Mouse (Mus musculus) heart, embryonic 12.5 days (tissue): ENCODE data around the gene Ano6. TPM values are rescaled to one million over a fixed set of nuclear protein-coding genes. Genes with fewer than 3 reads are reported as not detected.

Experiments used
- ATAC-seq: fragments of 200-750 bp; cut with Nextera tagmentation; 2 replicates; pipeline ENCODE4 v1.8.0; 2017; ENCODE audit warnings: moderate TSS enrichment, moderate library complexity; ENCODE audit not compliant: insufficient number of reproducible peaks, low FRiP score
- H3K27ac ChIP-seq: fragments of 300-500 bp; sonication (generic); 2 replicates; pipeline ENCODE4 v1.5.1; 2016; ENCODE audit warnings: mild to moderate bottlenecking, moderate library complexity; ENCODE audit not compliant: poor library complexity, severe bottlenecking
- H3K27me3 ChIP-seq: fragments of 300-500 bp; sonication (generic); replicated peaks from 2 replicates; pipeline ENCODE4 v1.6.1; 2016; ENCODE audit warnings: mild to moderate bottlenecking, moderate library complexity
- H3K36me3 ChIP-seq: fragments of 300-500 bp; sonication (generic); 2 replicates; pipeline ENCODE4 v1.6.1; 2016; ENCODE audit warnings: mild to moderate bottlenecking, moderate library complexity
- H3K4me1 ChIP-seq: fragments of 300-500 bp; sonication (generic); replicated peaks from 2 replicates; pipeline ENCODE4 v1.6.1; 2016; ENCODE audit warnings: mild to moderate bottlenecking
- H3K4me2 ChIP-seq: fragments of 300-500 bp; sonication (generic); 2 replicates; pipeline ENCODE4 v1.6.1; 2016; ENCODE audit warnings: mild to moderate bottlenecking, moderate library complexity
- H3K4me3 ChIP-seq: fragments of 300-500 bp; sonication (generic); 2 replicates; pipeline ENCODE4 v1.5.1; 2016; ENCODE audit warnings: mild to moderate bottlenecking
- H3K9ac ChIP-seq: fragments of 300-500 bp; sonication (generic); 2 replicates; pipeline ENCODE4 v1.6.1; 2016; ENCODE audit warnings: mild to moderate bottlenecking, moderate library complexity
- H3K9me3 ChIP-seq: fragments of 300-500 bp; sonication (generic); replicated peaks from 2 replicates; pipeline ENCODE4 v1.6.1; 2016; ENCODE audit warnings: mild to moderate bottlenecking, moderate library complexity
- WGBS: fragments of 180-500 bp; shearing (Covaris S2); methylation state at CpG from one replicate; pipeline ENCODE4 v1.1.7; 2016; 5-methylcytosine and 5-hydroxymethylcytosine counted together
- polyA plus RNA-seq: library from polyadenylated mRNA; unstranded; fragments of >200 nt; fragmentation: Nextera tagmentation; extraction: Ambion mirVana; gene quantifications from 2 replicates; pipeline ENCODE4 v1.2.1, GENCODE M21; 2016

Gene Ano6
- polyA plus RNA-seq, 1 experiment from 2014 or later: 45.7 TPM

- no peak overlapping the region for H3K9ac ChIP-seq
- no peaks in the 10 kb centered on the region for H3K27me3 ChIP-seq
- peaks cover 7% of the 10 kb centered on the region for H3K36me3 ChIP-seq
- no peak overlapping the region for H3K4me3 ChIP-seq
- 71% methylated on average over 14 of the region's 14 CpGs for WGBS
- no peak overlapping the region for H3K4me2 ChIP-seq
- H3K4me1 ChIP-seq: peaks cover 50% of the 10 kb centered on the region
- 0 out of 2 replicates have a peak, but pooled peaks cover 3% of the 10 kb centered on the region for H3K9me3 ChIP-seq
- H3K27ac ChIP-seq: peak overlapping the region; percentile 30
- ATAC-seq: no peak
Observed at GRCm38 (mm10) chr15:95829553-95830205, 39.0 kb downstream of the Ano6 start.

DNA sequence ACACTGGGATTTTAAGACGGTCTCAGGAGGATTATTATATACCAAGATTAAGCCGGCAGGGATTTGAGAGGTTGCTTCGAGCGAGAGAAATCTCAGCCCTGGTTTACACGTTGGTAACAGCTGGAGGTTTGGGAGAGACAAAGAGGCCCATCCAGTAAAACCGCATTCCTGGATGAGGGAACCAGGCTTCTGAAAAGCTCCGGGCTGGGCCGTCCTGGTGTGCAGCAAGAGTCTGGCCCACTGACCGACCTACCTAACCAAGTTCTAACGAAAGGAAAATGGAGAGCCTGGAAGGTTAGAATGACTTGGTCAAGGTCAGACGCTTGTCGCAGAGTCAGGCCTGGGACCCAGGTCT is 39.5 kb downstream of the Ano6 start:
- Histone ChIP-seq H3K4me2 (no peak overlapping the region), H3K27ac (peak overlapping the region; percentile 25; the same call in 1 of the 2 replicates), H3K36me3 (peaks cover 5% of the 10 kb centered on the region), H3K9me3 (0 out of 2 replicates have a peak, but pooled peaks cover 1% of the 10 kb centered on the region), H3K4me1 (peaks cover 50% of the 10 kb centered on the region), H3K9ac (no peak overlapping the region), H3K4me3 (no peak overlapping the region), H3K27me3 (no peaks in the 10 kb centered on the region)
- no peak for ATAC-seq
- WGBS: 77% methylated on average over 12 of the region's 12 CpGs

- Histone ChIP-seq H3K27ac (no peak overlapping the region), H3K4me2 (no peak overlapping the region), H3K4me1 (peaks cover 53% of the 10 kb centered on the region), H3K4me3 (no peak overlapping the region), H3K9ac (no peak overlapping the region), H3K9me3 (no peaks in the 10 kb centered on the region), H3K36me3 (no peaks in the 10 kb centered on the region), H3K27me3 (no peaks in the 10 kb centered on the region)
- 82% methylated on average over 9 of the region's 9 CpGs for WGBS
- no peak for ATAC-seq
Observed at GRCm38 (mm10) chr15:95833292-95833691, 42.6 kb downstream of the Ano6 start.

GRCm38 (mm10) chr15:95836077-95836476 is 45.4 kb downstream of the Ano6 start:
- Histone ChIP-seq H3K4me1 (peaks cover 46% of the 10 kb centered on the region), H3K36me3 (no peaks in the 10 kb centered on the region), H3K9ac (no peak overlapping the region), H3K4me2 (no peak overlapping the region), H3K27ac (peak overlapping the region; percentile 83), H3K9me3 (no peaks in the 10 kb centered on the region), H3K4me3 (no peak overlapping the region), H3K27me3 (no peaks in the 10 kb centered on the region)
- 41% methylated on average over 4 of the region's 4 CpGs for WGBS
- peak; percentile 52 for ATAC-seq

- Histone ChIP-seq H3K27me3 (no peaks in the 10 kb centered on the region), H3K4me1 (peaks cover 46% of the 10 kb centered on the region), H3K9me3 (no peaks in the 10 kb centered on the region), H3K4me2 (peak overlapping the region; percentile 53), H3K9ac (no peak overlapping the region), H3K27ac (peak overlapping the region; percentile 83), H3K36me3 (no peaks in the 10 kb centered on the region), H3K4me3 (no peak overlapping the region)
- 35% methylated on average over 13 of the region's 13 CpGs for WGBS
- ATAC-seq: no peak
Observed at GRCm38 (mm10) chr15:95836646-95837434, 46.2 kb downstream of the Ano6 start.

- H3K4me1 ChIP-seq: peaks cover 50% of the 10 kb centered on the region
- H3K27me3 ChIP-seq: no peaks in the 10 kb centered on the region
- ATAC-seq: no peak
- H3K9ac ChIP-seq: no peak overlapping the region
- peak overlapping the region; percentile 83 for H3K27ac ChIP-seq
- peak overlapping the region; percentile 53; the same call in 1 of the 2 replicates for H3K4me2 ChIP-seq
- no peaks in the 10 kb centered on the region for H3K9me3 ChIP-seq
- WGBS: 54% methylated on average over 1 of the region's 1 CpGs
- H3K4me3 ChIP-seq: no peak overlapping the region
- no peaks in the 10 kb centered on the region for H3K36me3 ChIP-seq
Observed at GRCm38 (mm10) chr15:95837570-95837969, 46.9 kb downstream of the Ano6 start.

DNA sequence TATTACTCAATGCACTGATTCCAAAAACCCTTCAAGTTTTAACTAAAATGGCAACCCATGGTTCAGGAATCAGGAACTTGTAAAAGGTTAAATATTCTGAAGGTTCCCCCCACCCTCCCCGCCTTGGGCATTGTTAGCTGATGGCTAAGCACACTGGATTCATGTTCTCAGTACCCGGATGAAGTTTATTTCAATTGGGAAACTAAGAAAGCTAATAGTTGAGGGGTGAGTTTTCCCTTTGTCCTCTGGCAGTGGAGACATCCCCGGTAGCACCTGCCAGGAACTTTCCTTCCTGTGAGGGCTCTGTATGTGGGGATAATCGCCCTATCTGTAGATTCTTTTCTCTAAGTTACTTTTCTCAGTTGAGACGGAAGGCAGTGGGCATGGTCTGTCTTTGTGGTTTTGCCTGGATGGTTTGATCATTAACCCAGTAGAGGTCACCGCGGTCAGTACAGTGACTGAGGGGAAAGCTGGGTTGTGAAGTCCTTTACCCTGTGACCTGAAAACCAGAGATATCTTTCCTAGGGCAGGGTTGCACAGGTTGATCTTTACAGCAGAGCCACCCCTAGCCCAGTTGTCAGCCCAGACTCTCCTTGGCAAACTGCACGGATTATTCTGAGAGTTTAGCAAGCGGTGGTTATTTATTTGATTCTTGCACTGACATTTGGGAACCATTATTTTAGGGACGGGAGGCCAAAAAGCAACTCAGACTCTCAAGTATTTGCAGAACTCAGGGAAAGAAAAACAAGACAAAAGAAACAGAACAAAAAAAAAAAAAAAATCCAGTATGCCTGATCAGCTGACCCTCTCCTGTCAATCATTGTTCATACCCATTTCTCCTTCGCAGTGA is 47.8 kb downstream of the Ano6 start:
- Histone ChIP-seq H3K27me3 (no peaks in the 10 kb centered on the region), H3K36me3 (no peaks in the 10 kb centered on the region), H3K27ac (no peak overlapping the region), H3K9ac (no peak overlapping the region), H3K4me2 (no peak overlapping the region), H3K4me3 (no peak overlapping the region), H3K9me3 (no peaks in the 10 kb centered on the region), H3K4me1 (peaks cover 55% of the 10 kb centered on the region)
- WGBS: 69% methylated on average over 11 of the region's 11 CpGs
- no peak for ATAC-seq

- no peaks in the 10 kb centered on the region for H3K36me3 ChIP-seq
- no peak overlapping the region for H3K4me2 ChIP-seq
- 39% methylated on average over 3 of the region's 3 CpGs for WGBS
- H3K9ac ChIP-seq: no peak overlapping the region
- no peak overlapping the region for H3K4me3 ChIP-seq
- H3K9me3 ChIP-seq: no peaks in the 10 kb centered on the region
- peaks cover 68% of the 10 kb centered on the region for H3K4me1 ChIP-seq
- ATAC-seq: peak; percentile 51
- H3K27ac ChIP-seq: no peak overlapping the region
- H3K27me3 ChIP-seq: no peaks in the 10 kb centered on the region
Observed at GRCm38 (mm10) chr15:95839789-95840188, 49.1 kb downstream of the Ano6 start.

DNA sequence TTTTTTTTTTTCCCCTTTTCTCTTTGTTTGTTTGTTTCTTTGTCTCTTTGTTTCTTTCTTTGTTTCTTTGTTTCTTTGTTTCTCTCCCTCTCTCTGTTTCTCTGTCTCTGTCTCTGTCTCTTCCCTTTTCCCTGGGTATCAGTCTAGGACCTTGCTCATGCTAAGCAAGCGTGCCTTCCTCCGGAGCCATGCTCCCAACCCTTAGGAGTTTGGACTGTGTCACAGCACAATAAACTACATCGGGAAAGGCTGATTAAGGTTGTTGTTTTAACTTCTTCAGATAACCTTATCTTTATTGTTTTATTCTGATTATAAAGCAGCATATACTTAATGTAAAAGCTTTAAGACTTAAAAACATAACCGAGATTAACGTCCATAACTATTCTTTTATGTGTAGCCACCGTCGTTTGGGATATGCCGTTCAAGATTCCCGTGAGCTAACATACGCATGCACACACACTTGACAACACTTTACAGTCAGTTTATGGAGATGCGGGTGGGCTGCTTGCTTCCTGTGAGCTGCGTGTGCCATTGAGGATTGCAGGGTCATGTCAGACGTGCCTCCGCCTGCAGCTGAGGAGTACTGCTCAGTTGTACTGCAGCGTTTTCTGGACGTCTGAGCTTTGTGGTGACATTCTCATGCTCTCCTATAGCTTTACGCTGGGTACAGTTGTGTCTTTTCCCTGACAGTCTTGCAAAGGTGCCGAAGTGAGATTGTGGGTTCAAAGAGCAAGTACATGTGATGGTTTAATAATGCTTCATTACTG is 52.7 kb downstream of the Ano6 start:
- Histone ChIP-seq H3K4me3 (no peak overlapping the region), H3K4me2 (no peak overlapping the region), H3K27ac (no peak overlapping the region), H3K9me3 (no peaks in the 10 kb centered on the region), H3K4me1 (peaks cover 50% of the 10 kb centered on the region), H3K27me3 (no peaks in the 10 kb centered on the region), H3K9ac (no peak overlapping the region), H3K36me3 (no peaks in the 10 kb centered on the region)
- ATAC-seq: no peak
- WGBS: 70% methylated on average over 18 of the region's 18 CpGs

DNA sequence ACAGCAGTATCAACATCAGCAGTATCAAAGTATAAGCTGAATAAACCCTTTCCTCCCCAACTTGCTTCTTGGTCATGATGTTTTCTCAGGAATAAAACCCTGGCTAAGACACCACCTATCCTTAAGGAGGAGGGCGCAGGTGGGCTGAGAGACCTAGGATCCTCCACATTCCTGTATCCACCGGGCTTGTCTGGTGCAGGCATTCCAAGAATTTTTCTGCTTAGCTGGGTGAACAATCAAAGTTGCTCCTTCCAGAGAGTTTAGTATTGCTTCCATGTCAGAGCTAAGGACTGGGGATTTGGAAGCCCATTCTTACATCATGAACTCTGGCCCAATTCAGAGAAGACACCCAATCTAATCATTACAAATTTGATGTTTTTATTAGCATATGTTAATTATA is 53.8 kb downstream of the Ano6 start:
- ATAC-seq: no peak
- H3K4me2 ChIP-seq: no peak overlapping the region
- no peaks in the 10 kb centered on the region for H3K36me3 ChIP-seq
- H3K9ac ChIP-seq: no peak overlapping the region
- H3K9me3 ChIP-seq: no peaks in the 10 kb centered on the region
- H3K27me3 ChIP-seq: no peaks in the 10 kb centered on the region
- 34% methylated on average over 2 of the region's 2 CpGs for WGBS
- peaks cover 45% of the 10 kb centered on the region for H3K4me1 ChIP-seq
- no peak overlapping the region for H3K4me3 ChIP-seq
- no peak overlapping the region for H3K27ac ChIP-seq
